Mouse (Mus musculus) erythroblast, embryonic 14.5 days (primary cell): ENCODE results near the gene Pstpip1. TPM values are rescaled to one million over a fixed set of nuclear protein-coding genes. Genes with fewer than 3 reads are reported as not detected.

ENCODE experiments used
- H3K27me3 ChIP-seq: 2 replicates; pipeline ENCODE4 v1.6.1; 2012; ENCODE audit warnings: inconsistent platforms; ENCODE audit not compliant: control insufficient read depth
- H3K36me3 ChIP-seq: 2 replicates; pipeline ENCODE4 v1.6.1; 2012; ENCODE audit warnings: mild to moderate bottlenecking, inconsistent platforms; ENCODE audit not compliant: control insufficient read depth
- H3K4me1 ChIP-seq: 2 replicates; pipeline ENCODE4 v1.6.1; 2012; ENCODE audit warnings: inconsistent platforms; ENCODE audit not compliant: control insufficient read depth
- H3K4me3 ChIP-seq: replicated peaks from 2 replicates; pipeline ENCODE3; 2012; ENCODE audit warnings: moderate library complexity, mild to moderate bottlenecking, inconsistent platforms
- H3K9me3 ChIP-seq: 2 replicates; pipeline ENCODE4 v1.6.1; 2012; ENCODE audit warnings: low read length, inconsistent platforms, mixed read lengths; ENCODE audit not compliant: control insufficient read depth
- GATA1 ChIP-seq: IDR thresholded peaks from 2 replicates; pipeline ENCODE4 v1.6.1; 2012; ENCODE audit warnings: low read length, inconsistent platforms, mixed read lengths
- TAL1 ChIP-seq: IDR thresholded peaks from 3 replicates; pipeline ENCODE4 v1.6.1; 2012; ENCODE audit warnings: low read length, inconsistent platforms, mixed read lengths
- polyA plus RNA-seq: library from polyadenylated mRNA; stranded (reverse); fragments of >175 nt; gene quantifications from 2 replicates; pipeline ENCODE4 v1.2.3, GENCODE M21; 2012

Pstpip1 gene
- polyA plus RNA-seq, 1 experiment, result 0.06 TPM

DNA sequence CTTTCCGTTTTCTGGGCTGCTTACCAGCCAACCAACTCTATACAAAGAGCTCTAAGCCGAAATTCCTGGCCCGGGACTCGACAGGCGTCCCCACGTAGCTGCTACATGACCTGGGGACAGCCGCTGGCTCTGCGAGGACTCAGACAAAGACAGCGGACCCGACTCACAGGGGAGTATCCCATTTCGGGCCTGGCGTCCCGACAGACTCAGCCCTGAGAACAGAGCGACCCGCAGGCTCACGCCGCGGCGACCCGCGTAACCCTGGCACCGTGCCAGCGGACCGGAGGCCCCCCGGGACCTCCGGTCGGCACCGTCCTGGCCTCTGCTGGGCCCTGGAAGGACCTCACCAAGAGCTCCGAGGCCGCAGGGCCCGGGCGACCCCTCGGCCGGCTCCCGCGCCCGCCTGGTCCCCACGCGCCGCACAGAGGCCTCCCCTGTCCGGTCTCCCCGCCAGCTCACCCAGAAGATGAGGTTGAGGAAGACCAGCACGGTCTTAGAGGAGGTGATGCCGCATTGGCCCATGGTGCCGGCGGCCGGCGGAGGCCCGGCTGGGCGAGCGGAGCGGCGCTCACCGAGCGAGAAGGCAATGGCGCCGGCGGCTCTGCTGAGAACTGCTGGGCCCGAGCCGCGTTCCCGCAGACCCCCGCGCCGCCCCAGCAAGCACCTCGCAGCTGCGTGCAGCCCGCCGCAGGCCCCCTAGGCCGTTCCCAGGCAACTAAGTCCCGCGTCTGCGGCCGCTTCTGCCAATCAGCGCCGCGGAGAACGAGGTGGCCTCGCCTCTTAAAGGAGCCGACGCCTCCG lies 70.8 kb downstream of the Pstpip1 start:
- H3K36me3 ChIP-seq, result no peaks in the 10 kb centered on the region
- peaks cover 26% of the 10 kb centered on the region for H3K4me1 ChIP-seq
- H3K4me3 ChIP-seq, result peak overlapping the region; percentile 89
- no peaks in the 10 kb centered on the region for H3K9me3 ChIP-seq
- peaks cover 13% of the 10 kb centered on the region for H3K27me3 ChIP-seq
- no peak for TF ChIP-seq GATA1

DNA sequence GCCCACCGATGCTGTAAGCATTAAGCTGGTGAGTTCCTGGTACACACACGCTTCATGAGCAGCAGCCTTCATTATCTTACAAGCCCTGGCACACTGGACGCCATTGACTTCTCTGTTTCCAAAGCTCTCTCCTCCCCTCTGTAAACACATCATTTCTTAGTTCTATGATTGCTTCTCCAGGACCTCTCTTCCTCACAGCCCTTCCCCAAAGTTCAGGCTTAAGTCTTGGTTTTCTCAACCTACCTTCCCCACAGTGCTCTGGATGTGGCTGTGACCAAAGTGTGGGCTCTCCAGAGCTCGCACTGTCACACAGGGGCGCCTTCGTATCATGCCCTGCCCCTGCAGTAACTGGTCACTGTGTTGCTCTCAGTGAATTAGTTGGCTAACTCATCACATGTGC lies 75.6 kb downstream of the Pstpip1 start, which contains the start of gene Tspan3:
TSS of gene Tspan3 (minus strand) at position 101 of the 400 bp plus-strand sequence.
- Histone ChIP-seq H3K27me3 (peaks cover 11% of the 10 kb centered on the region), H3K4me1 (peaks cover 26% of the 10 kb centered on the region), H3K36me3 (no peaks in the 10 kb centered on the region), H3K4me3 (no peak within 1 kb of the TSS), H3K9me3 (no peaks in the 10 kb centered on the region)
- no peak for TF ChIP-seq GATA1
- no peak for TF ChIP-seq TAL1

DNA sequence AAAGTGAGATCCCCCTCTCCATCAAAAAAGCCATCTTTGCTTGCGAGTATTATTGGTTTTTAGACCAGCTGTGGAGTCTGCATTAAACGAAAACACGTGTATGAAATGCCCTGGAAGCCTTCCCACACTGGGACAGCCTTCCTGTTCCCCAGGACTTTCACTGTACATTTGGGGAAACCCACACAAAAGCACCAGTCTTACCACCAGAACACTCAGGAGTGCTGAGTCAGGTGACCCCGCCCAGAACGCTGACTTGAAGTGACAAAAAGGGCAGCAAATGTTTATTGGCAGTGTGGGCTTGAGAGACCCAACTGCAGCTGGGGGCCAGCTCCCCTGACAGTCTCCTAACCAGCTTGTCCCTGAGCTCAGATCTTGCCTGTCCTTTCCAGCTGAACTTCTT lies 76.4 kb downstream of the Pstpip1 start:
- H3K4me3 ChIP-seq, result no peak overlapping the region
- H3K9me3 ChIP-seq, result no peaks in the 10 kb centered on the region
- TF ChIP-seq TAL1 (no peak), GATA1 (no peak)
- peaks cover 19% of the 10 kb centered on the region for H3K4me1 ChIP-seq
- H3K27me3 ChIP-seq, result 0 out of 2 replicates have a peak, but pooled peaks cover 6% of the 10 kb centered on the region
- H3K36me3 ChIP-seq, result no peaks in the 10 kb centered on the region

DNA sequence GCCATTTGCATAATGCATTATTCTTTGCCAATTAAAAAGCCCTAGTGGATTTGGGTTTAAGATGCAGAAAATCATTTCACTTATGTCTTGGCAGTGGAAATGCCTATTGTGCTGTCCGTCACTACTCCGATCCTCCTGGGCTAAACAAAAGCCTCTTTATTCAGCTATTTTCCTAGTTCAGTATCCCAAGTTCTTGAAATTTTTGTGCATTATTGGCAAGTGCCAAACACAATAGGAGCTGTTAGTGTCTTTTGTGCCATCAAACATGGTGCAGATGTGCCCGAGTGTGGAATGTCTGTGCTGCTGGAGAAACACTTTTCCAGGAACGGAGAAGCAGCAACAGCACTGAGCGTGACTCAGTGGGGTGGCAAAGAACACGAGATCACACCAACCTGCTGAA lies 77.9 kb downstream of the Pstpip1 start:
- H3K36me3 ChIP-seq, result no peaks in the 10 kb centered on the region
- TF ChIP-seq GATA1, result no peak
- TF ChIP-seq TAL1, result no peak
- peaks cover 14% of the 10 kb centered on the region for H3K4me1 ChIP-seq
- H3K9me3 ChIP-seq, result no peaks in the 10 kb centered on the region
- H3K27me3 ChIP-seq, result no peaks in the 10 kb centered on the region
- no peak overlapping the region for H3K4me3 ChIP-seq

- Histone ChIP-seq H3K27me3 (no peaks in the 10 kb centered on the region), H3K9me3 (no peaks in the 10 kb centered on the region), H3K36me3 (no peaks in the 10 kb centered on the region), H3K4me1 (no peaks in the 10 kb centered on the region), H3K4me3 (no peak overlapping the region)
- TF ChIP-seq GATA1 (no peak), TAL1 (no peak)
Measured at GRCm38 (mm10) chr9:56175316-56175715, 85.6 kb downstream of the Pstpip1 start.

- no peak for TF ChIP-seq GATA1
- TF ChIP-seq TAL1, result no peak
- no peak overlapping the region for H3K4me3 ChIP-seq
- H3K27me3 ChIP-seq, result no peaks in the 10 kb centered on the region
- H3K9me3 ChIP-seq, result no peaks in the 10 kb centered on the region
- H3K4me1 ChIP-seq, result no peaks in the 10 kb centered on the region
- no peaks in the 10 kb centered on the region for H3K36me3 ChIP-seq
Measured at GRCm38 (mm10) chr9:56177354-56177753, 87.6 kb downstream of the Pstpip1 start.

Other genes with a start within 250 kb of the Pstpip1 start
- 0.01 and 0.03 TPM in 2 replicates for gene Scaper, start 151.8 kb upstream of the Pstpip1 start, polyA plus RNA-seq
- gene 4930563M21Rik, start 79.4 kb upstream of the Pstpip1 start, polyA plus RNA-seq, result not detected in 2 replicates
- 0.55 and 0.66 TPM in 2 replicates for gene Rcn2, start 48.1 kb upstream of the Pstpip1 start, polyA plus RNA-seq
- gene Tspan3, start 75.5 kb downstream of the Pstpip1 start, polyA plus RNA-seq, result 0.19 and 0.20 TPM in 2 replicates